Mouse (Mus musculus): ENCODE results near the gene Uncx.

Gene Uncx

DNA sequence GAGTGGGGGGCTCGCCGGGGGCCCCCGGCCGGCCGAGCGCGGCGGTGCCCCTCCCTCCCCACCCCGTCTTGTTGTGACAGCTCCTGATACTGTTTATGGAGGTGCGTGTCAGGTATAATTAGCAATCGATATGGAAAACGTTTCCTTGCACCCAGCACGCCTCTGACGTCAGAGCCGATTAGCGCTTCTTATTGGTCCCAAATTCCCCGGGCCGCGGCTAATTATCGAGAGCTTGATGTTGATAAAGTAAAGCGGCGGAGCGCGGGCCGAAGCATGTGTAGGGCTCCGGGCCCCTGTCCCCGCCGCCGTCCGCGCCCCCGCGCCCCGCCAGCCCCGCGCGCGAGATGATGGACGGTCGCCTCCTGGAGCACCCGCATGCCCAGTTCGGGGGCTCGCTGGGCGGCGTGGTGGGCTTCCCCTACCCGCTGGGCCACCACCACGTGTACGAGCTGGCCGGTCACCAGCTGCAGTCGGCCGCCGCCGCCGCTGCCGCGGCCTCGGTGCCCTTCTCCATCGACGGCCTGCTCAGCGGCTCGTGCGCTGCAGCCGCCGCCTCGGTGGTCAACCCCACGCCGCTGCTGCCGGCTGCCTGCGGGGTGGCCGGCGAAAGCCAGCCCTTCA lies 466 bp downstream of the Uncx start:
- no peak for DNase-seq (ENCODE audit: low spot score)

DNA sequence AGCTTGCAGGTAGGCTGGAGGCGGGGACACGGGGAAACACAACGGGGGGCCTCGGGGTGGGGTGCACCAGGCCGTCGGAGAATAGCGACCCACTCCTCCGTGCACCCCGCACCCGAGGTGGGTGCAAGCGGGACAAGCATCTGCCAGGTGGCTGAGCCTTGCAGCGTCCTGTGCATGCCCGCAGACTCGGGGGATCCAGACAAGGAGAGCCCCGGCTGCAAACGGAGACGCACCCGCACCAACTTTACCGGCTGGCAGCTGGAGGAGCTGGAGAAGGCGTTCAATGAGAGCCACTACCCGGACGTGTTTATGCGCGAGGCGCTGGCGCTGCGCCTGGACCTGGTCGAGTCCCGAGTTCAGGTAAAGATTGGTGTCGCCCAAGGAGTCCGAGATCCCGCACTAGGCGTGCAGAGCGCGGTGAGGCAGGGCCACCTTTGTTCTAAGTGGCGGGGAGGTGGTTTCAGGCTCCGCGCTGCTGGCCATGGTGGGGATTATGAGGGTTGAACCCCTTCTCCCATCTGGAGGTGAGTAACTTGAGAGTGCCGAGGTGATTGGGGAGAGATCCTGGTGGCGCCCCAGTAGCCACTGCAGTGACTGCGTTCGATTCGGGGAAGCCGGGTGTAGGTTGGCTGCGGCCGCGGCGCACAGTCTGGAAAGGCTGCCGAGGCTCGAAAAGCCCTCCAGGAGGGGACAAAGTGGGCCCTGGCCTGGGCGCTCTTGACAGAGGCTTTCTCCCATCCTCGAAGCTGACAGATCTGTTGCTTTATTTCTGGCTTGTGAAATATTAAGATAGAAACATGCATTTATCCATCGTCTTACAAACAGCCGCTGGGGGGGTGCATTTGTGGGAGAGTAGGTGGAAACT lies 1.2 kb downstream of the Uncx start:
- no peak for DNase-seq (ENCODE audit: low spot score)

DNA sequence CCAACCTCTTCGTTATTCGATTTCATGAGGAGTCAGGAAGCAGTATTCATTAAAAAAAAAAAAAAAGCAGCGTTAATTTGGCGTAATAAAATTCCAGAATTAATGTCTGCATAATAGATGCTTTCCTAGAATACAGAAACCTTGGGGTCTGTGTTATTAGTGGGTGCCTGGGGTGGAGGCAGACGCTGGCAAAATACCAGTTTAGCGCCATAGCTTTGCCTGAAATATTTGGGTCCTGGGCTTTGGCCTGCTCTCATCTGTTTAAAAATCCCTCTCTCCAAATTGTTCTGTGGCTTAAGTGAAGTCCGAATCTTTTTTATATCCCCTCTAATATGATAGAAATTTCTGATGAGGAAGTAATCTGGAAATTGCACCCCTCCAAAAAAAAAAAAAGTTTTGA lies 1.9 kb downstream of the Uncx start:
- no peak for DNase-seq (ENCODE audit: low spot score)

DNA sequence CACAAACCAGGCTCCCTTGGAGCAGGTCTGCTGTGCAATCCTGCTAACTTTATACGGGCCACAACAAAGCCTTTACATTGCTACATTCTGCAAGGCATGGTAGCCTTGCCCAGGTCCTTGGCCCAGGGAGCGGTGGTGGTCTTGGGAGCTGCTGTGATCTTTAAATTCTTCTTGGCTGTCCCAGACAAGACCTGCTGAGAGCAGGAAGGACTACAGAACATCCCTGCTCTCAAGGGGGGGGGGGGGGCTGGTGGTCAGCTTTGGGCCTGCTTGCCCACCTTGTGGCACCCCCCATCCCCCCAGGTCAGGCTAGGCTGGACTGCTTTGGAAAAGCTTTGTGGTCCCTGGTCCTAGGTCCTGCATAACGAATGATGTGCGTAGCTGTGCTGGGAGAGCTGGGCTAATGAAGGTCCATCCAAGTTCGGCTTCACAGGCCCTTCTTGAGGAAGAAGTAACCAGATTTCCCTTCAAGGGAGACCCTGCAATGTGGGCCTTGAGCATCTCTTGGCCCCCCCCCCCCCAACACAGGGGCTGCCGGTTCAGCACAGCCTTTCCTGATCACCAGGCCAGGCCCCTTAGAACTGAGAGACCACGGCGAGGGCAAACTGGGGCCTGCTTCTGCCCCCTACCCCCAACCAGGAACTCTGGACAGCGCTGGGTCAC lies 2.5 kb downstream of the Uncx start:
- DNase-seq (ENCODE audit: low spot score), result no peak

DNA sequence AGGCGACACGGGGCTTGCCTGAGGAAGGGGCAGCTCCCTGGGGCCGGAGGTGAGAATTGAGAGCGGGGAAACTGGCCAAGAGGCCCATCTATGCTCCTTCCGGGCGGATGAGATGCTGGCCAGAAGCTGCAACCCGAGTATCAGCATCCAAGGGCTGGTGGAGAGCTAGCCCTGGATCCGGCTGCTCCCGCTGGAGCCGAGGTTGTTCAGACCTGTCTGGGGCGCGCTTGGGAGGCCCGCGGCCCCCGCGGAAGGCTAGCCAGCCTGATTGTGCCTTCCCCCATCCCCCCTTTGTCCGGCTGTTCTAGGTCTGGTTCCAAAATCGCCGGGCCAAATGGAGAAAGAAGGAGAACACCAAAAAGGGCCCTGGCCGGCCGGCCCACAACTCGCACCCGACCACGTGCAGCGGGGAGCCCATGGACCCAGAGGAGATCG lies 3.1 kb downstream of the Uncx start:
- DNase-seq (ENCODE audit: low spot score), result no peak

DNA sequence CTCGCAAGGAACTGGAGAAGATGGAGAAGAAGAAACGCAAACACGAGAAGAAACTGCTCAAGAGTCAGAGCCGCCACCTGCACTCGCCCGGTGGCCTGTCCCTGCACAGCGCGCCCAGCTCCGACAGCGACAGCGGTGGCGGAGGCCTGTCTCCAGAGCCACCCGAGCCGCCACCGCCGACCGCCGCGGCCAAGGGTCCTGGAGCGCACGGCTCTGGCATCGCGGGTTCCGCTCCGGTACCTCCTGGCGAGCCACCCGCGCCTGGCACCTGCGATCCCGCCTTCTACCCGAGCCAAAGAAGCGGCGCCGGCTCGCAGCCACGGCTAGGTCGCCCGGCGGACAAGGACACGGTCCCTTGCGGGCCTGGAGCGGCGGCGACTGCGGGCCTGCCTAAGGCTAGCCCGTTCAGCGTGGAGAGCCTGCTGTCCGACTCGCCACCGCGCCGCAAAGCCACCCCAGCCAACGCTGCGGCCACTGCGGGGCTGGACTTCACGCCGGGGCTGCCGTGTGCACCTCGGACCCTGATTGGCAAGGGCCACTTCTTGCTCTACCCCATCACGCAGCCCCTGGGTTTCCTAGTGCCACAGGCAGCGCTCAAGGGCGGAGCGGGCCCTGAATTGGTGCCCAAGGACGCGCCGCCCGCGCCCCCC lies 3.6 kb downstream of the Uncx start:
- no peak for DNase-seq (ENCODE audit: low spot score)

DNA sequence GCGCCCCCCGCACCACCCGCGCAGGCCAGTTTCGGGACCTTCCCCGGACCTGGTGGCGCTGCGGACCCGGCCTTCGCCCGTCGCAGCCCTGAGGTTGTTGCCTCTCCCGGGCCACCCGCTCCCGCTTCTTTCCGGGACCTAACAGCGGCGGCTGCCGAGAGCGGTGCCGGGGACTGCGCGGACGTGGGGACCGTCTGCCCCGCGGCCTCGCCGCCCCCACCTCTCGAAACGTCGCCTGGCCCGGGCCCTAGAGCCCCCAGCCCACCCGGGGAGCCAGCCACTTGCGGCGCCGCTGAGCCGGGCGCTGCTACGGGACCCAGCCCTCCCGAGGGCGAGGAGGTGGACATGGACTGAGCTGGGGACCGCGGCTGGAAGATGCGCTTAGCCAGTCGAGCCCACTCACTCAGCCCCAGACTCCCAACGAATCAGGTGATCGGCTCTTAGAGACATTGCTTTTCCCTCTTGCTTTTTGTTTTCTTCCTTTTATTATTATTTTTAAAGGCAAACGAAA lies 4.2 kb downstream of the Uncx start:
- no peak for DNase-seq (ENCODE audit: low spot score)

DNA sequence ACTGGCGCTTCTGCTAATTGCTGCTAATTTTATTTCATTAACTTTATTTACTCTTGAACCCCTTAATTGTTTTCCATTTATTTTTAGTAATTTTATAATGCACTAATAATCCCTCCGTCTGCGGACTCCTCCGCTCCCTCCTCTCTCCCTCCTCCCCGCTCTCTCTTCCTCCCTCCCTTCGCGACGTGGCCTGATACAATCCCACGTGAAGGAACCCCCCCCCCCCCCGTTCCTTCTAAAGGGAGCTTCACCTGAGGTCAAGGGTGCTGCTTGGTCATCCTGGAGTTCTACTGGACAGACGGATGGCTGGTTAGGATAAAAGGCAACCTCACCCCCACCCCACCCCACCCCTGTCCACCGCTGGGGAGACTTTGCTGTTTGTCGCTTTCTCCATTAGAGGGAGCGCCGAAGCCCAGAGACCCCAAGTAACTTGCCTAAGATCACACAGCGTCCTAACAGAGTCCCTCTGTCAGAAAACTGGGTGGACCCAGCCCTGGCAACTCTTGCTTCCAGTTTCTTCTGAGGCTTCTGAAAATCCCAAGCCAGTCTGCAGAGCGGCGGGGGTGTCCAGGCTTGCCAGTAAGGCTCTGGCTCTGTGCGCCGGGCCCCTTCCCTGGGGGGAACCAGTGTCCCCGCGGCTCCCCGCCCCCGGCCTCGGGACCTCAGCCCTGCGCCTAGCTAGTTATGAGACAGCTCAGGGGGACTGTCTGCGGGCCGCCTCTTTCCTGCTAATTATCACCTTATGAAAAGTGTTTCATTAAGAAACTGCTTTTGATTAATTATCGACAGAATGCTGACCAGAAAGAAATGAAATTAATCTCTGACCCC lies 10.4 kb downstream of the Uncx start:
- no peak for DNase-seq (ENCODE audit: low spot score)

DNA sequence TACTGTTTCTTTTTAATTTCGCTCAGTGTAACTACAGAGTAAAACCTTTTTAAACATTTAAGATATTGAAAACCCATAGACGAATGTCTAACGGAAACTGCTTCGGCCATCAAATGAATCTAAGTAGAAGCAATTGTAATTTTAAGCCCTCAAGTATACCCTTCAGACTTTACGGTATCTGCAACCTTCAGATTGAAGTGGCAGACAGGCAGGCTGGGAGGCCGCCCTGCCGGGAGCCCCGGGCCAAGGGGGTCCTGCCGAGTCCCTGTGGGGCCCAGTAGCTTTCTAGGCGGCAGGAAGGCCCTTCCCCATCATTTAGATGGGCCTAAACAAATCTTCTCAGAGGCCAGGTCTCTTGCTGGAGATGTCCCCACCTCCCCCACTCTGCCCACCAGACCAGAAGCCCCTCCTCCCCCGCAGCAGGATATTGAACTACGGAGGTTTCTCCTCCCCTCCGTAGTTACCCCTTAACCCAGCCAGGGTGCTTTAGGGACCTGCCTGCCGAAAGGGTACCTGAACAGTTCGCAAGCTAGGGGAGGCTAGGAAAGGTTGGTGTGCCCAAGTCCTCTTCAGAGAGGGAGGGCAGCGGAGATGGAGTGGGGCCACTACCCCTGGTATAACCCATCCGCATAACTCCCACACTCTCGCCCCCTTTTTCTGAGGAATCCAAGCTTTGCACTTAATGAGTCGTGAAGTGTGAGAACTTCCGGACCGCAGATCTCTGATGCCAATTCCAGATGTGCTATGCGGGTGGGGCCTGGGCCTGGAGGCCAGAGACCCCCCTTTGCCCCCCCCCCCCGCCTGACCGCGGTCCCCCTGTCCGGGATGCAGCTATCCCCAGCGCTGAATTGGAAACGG lies 11.4 kb downstream of the Uncx start:
- no peak for DNase-seq (ENCODE audit: low spot score)

DNA sequence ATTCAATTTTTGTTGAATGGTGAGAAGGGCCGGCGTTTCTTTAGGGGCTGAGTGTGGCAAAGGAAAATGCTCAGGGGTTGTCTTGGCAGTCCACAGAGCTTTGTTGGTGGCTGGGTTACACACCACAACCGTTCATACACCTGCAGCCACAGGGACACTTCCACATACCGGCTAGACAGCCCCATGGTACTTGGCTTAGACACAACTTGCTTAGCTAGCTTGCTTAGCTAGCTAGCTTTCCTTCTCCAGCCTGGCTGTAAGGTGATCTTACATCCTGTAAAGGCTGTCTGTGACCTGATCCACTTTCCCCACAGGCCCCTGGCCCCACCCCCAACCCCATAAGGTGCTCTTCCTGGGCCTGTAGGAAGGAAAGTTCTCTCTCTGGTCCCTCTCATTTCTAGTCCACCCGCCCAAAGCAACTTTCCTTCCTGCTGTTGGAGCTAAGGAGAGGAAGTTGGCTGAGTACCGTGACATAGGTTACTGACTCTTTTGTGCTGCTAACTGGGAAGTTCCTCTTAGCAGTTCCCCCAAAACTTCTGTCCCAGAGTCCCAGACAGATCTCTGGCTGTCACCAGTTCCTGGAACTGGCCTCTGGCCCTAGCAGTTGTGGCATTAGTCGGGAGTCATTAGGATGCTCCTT lies 12.3 kb downstream of the Uncx start:
- no peak for DNase-seq (ENCODE audit: low spot score)

DNA sequence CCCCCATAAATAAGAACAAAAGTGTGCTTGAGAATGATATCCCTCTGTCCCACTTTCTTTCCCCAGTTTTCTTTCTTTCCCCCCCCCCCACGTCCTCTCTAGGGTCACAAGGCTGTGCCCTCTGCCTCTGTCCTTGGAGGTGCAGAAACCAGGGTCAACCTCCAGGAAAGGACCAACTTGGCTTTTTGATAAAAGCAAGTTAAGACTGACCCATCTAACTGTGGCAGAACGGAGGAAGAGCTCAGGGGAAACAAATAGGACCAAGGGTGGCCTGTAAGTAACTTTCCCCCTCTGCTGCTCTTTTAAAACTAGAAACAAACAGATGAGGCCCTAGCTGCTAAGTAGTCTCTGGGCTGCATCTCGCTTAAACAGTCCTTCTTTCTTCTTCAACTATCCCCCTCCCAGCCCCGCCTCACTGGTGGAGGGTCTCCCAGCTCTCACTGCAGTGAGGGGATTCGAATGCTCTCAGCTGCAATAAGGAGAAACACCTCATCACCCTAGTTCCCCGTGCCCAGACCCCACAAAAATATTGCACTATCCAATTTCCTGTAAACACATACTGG lies 12.9 kb downstream of the Uncx start:
- DNase-seq (ENCODE audit: low spot score), result no peak

DNA sequence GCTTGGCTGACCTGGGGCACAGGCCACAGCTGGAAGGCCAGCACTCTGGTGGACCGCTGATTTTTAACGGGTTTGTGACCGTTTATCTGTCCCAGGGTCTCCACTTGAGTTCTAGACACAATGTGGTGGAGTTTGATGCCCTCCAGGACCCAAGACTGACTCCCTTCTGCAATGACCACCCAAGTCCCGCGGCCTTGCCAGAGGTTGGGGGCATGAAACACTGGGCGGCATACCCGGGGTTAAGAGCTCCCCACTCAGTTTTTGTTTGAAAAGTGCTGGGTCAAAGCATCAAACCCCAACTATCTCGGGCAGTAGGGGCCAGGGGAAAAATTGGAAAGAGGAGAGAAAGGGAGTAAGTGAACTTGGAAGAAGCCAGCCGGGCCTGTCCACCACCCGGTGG lies 13.8 kb downstream of the Uncx start:
- no peak for DNase-seq (ENCODE audit: low spot score)

DNA sequence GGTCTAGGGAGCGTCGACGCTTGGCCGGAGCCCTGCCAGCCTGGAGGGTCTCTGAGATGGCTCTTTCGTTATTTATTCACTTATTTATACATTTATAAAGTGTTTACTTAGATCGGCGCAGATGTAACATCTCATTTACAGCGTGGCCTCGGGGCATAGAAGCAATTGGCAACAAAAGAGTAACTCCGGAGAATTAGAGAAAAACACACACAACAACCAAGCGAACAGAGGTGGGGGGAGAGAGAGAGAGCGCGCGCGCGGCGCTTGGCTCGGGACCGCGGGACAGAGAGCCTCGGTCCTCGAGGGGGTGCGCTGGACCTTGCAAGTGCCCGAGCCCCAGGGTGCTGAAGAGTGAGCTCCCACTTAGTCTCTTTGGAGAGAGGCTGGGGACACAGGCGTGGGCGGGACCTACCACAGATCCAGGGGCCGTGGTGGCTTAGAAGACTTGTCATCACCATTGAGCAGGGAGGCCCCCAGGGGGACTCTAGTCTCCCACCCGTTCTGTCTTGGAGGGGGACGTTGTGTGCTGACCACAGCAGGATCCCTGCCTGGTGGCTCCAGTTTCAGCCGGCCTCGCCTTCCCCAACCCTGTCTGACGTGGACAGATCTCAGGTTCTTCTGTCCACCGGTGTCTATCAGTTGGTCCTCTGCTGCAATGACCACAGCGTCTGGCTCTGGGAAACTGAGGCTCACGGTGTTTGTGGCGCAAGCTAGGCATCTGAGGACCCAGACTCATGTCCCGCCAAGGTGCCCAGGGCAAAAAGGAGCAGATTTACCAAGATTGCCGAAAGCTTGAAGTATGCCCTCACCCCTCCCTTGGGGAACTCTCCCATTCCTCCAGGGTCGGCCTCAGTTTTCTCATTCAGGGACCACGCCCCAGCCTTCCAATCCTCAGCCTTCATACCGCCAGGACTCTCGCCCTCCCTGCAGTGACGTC lies 14.5 kb downstream of the Uncx start:
- DNase-seq (ENCODE audit: low spot score), result no peak

DNA sequence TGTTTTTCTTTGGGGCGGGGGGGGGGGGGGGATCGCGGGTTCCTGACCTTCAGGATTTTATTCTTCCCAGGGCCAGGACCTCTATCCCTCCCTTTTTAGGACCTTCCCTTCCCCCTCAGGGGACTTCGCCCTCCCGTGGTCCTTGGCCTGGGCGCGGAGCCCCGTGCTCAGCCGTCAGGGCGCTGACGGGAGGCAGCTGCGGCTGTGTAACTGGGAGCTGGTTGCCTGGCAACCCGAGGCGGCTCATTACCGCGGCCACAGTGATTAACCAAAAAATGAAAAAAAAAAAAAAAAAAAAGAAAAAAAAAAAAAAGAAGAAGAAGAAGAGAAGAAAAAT lies 15.1 kb downstream of the Uncx start:
- DNase-seq (ENCODE audit: low spot score), result no peak

DNA sequence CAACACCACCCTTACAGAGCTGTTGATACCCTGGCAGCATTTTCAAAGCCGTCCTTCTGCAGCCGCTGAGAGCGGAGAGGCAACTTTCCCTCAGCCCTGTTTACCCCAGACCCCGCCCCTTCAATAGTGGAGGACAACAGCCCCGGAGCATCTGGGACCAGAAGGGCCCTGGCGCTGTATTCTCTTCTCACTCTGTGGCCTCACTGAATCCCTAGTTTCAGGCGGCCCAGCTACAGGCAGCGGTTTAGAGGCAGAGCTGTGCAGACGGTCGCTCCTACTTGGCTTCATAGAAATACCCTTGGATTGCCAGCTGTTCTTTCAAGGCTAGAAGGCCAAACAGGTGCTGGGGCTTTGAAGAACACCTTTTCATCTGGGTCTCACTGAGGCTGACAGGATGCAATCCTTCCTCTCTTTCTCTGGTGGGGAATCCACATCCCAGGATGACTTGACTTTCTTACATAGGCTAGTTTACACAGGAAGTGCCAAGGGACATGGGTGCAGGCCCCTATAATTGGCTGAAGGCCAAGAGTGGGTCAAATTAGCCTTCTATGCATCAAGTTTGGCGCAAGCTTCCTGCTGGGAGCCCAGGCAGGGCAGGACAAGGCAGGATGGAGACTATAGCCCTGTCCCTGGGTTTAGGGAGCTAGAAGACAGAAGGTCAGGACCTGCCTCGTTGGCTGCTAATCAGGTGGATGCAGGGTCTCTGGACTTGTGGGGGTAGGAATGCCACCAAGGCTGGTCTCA lies 15.8 kb downstream of the Uncx start:
- no peak for DNase-seq (ENCODE audit: low spot score)

DNA sequence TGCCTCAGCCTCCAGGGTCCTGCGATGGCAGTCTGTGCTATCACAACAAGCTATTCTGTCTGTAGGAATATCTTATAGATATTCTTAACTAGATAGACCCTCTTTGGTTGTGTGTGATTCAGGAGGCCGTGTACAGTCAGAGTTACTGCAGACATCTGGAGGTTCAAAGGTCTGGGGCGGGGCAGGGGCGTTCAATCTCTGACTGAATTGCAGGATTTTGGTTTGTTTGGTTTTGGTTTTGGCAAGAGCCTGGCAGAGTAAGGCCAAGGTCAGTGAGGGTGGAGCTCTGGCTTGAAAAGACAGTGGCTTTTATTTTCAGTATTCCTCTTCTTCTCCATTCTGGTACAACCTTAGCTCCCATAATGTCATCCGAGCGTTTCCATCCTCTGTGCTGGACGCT lies 16.5 kb downstream of the Uncx start:
- no peak for DNase-seq (ENCODE audit: low spot score)

DNA sequence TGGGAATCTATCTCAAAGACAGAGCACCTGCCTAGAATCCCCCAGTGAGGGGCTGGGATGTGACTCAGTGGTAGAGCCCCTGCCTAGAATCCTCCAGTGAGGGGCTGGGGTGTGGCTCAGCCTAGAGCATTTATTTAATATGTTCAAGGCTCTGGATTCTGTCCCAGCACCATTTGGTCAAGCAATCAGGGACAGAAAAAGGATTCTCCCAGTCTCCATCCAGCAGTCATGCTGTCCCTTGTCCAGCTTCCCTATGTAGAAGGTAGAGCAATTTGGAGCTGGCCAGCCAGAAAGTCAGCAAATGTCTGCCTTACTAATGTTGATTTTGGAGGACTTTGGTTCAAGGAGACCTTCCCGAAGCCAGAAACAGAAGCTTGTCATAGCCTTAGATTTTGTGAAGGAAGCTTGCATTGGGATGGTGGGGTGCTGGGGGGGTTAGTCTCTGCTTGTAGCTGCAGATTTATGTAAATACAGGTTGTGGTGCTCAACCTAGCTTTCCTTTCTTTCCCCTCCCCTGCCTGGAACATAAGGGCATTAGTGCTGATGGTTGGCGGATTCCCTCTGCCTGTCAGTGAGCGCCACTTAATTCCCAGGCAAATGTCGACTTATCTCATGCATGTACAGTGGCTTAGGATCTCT lies 18.2 kb downstream of the Uncx start:
- DNase-seq (ENCODE audit: low spot score), result no peak

DNA sequence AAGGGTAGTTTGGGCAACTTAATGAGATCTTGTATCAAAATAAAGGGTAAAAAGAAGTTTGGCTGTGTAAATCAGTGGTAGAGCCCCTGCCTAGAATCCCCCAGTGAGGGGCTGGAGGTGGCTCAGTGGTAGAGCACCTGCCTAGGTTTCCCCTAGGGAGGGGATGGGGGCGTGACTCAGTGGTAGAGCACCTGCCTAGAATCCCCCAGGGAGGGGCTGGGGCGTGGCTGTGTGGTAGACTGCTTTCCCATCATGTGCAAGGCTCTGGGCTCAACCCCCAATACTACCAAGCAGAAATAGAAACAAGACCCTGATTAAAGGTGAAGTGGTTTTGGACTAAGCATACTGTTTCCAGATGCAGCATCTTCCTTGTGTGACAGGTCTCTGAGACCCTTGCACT lies 21.4 kb downstream of the Uncx start:
- no peak for DNase-seq (ENCODE audit: low spot score)
